Mouse (Mus musculus) ES-Bruce4 (cell line): ENCODE data around the gene Ctnna3. TPM values are rescaled to one million over a fixed set of nuclear protein-coding genes. Genes with fewer than 3 reads are reported as not detected.

Source experiments
- H3K27ac ChIP-seq: 2 replicates; pipeline ENCODE4 v1.5.1; 2012; ENCODE audit warnings: low read length, inconsistent platforms; ENCODE audit not compliant: insufficient read depth
- H3K27me3 ChIP-seq: 2 replicates; pipeline ENCODE4 v1.6.1; 2012; ENCODE audit warnings: mild to moderate bottlenecking, low read length, inconsistent platforms; ENCODE audit not compliant: control insufficient read depth, poor library complexity, insufficient read depth, severe bottlenecking
- H3K36me3 ChIP-seq: 2 replicates; pipeline ENCODE4 v1.6.1; 2012; ENCODE audit warnings: inconsistent platforms, mild to moderate bottlenecking, low read length, moderate library complexity; ENCODE audit not compliant: control insufficient read depth, poor library complexity, insufficient read depth, severe bottlenecking
- H3K4me1 ChIP-seq: one replicate; pipeline ENCODE4 v1.8.1; 2011; ENCODE audit warnings: low read length; ENCODE audit not compliant: control insufficient read depth, insufficient read depth
- H3K4me3 ChIP-seq: 2 replicates; pipeline ENCODE4 v1.5.1; 2011; ENCODE audit warnings: low read depth, mild to moderate bottlenecking, low read length
- H3K9ac ChIP-seq: 2 replicates; pipeline ENCODE4 v1.6.1; 2012; ENCODE audit warnings: low read depth, mild to moderate bottlenecking, inconsistent platforms; ENCODE audit not compliant: poor library complexity, severe bottlenecking
- H3K9me3 ChIP-seq: replicated peaks from 2 replicates; pipeline ENCODE4 v1.6.1; 2012; ENCODE audit warnings: mild to moderate bottlenecking, low read length, inconsistent platforms; ENCODE audit not compliant: control insufficient read depth, poor library complexity, insufficient read depth, severe bottlenecking
- CTCF ChIP-seq: IDR thresholded peaks from one replicate; pipeline ENCODE4 v1.8.1; 2011; ENCODE audit warnings: low read depth, low read length
- EP300 ChIP-seq: IDR thresholded peaks from 2 replicates; pipeline ENCODE4 v1.6.1; 2011; ENCODE audit warnings: low read depth, low read length; ENCODE audit not compliant: insufficient read depth
- POLR2A ChIP-seq: IDR thresholded peaks from one replicate; pipeline ENCODE4 v1.8.1; 2011; ENCODE audit warnings: low read length; ENCODE audit not compliant: insufficient read depth
- polyA plus RNA-seq: library from polyadenylated mRNA; stranded (reverse); fragments of >200 nt; gene quantifications from 2 replicates; pipeline ENCODE4 v1.2.4, GENCODE M21; 2011; ENCODE audit warnings: low read depth; ENCODE audit not compliant: missing spikeins, insufficient read depth, insufficient read length

The Ctnna3 gene
- polyA plus RNA-seq, 1 experiment = not detected

DNA sequence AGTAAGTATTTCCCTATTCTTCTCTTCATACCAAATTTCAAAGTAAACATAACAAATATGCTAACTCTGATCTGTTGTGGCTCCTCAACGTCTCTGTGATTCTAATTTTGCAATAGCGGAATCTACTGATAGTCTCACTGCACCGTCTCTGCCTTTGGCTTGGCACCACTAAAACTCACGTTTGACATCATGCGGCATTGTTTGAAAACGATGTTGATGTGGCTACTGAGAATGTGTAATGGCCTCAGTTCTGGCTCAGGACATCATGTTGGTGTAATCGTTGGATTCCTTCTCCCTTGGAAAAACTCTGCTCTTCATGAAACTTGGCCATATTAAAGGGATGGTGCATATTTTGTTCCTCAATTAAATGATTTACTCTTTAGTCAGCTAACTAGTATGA is 439.2 kb downstream of the Ctnna3 start:
- no peaks in the 10 kb centered on the region for H3K27me3 ChIP-seq
- H3K27ac ChIP-seq = no peak overlapping the region
- no peak overlapping the region for H3K9ac ChIP-seq
- no peaks in the 10 kb centered on the region for H3K9me3 ChIP-seq
- no peak for TF ChIP-seq POLR2A
- TF ChIP-seq CTCF = no peak
- TF ChIP-seq EP300 = no peak
- no peaks in the 10 kb centered on the region for H3K36me3 ChIP-seq
- H3K4me3 ChIP-seq = no peak overlapping the region
- H3K4me1 ChIP-seq = no peaks in the 10 kb centered on the region

DNA sequence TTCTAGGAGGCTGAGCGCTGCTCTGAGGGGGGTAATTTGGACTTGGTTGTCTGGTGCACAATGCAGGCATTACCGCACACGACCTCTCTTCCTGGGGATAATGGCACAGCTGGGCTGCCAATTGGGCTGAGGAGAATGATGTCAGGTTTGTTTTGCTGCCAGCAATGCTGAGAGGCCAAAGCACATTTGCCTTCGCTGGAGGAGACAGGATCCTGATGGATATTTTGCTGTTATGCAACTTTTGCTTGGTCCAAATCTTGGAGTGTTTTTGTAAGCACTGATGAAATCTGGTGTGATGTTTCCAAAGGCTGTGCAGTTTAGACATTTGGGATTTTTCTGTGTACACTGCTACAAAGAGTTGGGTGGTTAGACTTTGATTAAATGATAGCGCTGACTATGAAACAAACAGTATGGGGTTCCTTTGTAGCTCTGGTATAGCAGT is 450.6 kb downstream of the Ctnna3 start:
- H3K36me3 ChIP-seq = no peaks in the 10 kb centered on the region
- H3K4me3 ChIP-seq = no peak overlapping the region
- TF ChIP-seq EP300 (no peak), CTCF (no peak), POLR2A (no peak)
- no peaks in the 10 kb centered on the region for H3K27me3 ChIP-seq
- H3K9me3 ChIP-seq = no peaks in the 10 kb centered on the region
- H3K27ac ChIP-seq = no peak overlapping the region
- H3K4me1 ChIP-seq = no peaks in the 10 kb centered on the region
- no peak overlapping the region for H3K9ac ChIP-seq

DNA sequence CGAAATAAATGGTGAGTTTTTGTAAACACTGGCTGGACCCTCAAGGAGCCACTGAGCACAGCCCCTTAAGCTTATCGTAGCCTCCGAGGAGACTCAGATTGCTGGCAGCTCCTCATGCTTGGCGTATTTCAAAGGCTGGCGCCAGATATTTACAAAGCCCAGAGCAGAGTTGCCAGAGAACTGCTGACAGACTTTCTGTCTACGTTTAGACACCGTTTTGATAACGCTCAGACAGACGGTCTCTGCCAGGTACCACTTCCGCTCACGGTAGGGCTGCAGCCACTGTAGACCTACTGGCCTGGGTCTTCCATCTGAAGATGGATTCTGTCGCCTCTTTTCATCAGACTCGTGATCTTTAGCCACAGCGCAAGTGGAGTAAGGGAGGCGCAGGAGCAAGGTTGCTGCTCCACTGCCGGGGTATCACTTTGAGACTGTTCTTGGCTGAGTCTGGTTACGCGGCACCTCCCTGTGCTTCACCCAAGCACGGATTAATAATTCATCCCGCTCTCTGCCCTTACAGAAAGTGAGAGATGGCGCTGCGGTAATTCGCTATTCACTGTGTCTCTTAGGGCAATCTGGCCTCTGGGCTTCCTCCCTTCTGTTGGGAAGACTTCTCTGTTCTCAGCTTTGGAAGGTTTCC is 456.7 kb downstream of the Ctnna3 start:
- TF ChIP-seq EP300 (no peak), CTCF (no peak), POLR2A (no peak)
- Histone ChIP-seq H3K27me3 (no peaks in the 10 kb centered on the region), H3K27ac (no peak overlapping the region), H3K4me1 (no peaks in the 10 kb centered on the region), H3K9me3 (no peaks in the 10 kb centered on the region), H3K9ac (no peak overlapping the region), H3K36me3 (no peaks in the 10 kb centered on the region), H3K4me3 (no peak overlapping the region)

DNA sequence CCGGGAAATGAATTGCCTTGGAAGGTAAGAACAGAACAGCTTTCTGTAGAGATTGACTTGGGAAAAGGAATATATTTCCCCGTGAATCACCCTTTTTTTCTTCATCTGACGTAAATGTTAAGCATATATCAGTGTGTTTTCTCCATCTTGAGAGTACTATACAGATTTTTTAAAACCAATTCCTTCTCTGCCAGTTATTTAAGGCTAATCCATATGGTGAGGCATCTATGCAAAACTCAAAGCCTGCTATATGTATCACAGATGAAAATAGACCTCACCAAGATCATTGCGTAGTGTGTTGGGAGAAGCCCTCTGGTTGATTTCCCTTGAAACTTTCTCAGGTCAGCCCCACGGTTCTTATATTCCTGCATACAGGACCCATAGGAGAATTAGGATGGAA is 464.7 kb downstream of the Ctnna3 start:
- H3K36me3 ChIP-seq = no peaks in the 10 kb centered on the region
- H3K27ac ChIP-seq = no peak overlapping the region
- no peaks in the 10 kb centered on the region for H3K9me3 ChIP-seq
- H3K27me3 ChIP-seq = no peaks in the 10 kb centered on the region
- no peaks in the 10 kb centered on the region for H3K4me1 ChIP-seq
- TF ChIP-seq EP300 (no peak), POLR2A (no peak), CTCF (no peak)
- no peak overlapping the region for H3K4me3 ChIP-seq
- no peak overlapping the region for H3K9ac ChIP-seq

DNA sequence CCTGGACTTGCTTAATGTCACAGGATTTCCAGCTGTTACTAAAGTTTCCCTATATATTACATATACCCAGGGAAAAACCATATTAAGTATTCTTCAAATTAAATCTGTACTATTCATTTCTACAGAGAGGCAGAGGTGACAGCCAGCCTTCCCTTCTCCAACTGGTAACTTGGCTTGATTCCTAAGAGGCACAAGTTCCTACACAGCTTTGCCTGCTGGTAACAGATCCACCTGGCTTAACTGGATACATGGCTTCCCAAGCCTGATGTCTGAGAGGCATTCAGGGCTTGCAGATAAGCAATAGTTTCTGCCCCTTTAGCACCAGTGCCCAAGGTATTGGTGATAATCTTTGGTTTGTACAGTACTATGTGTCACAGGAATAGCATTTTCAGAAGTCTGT is 470.0 kb downstream of the Ctnna3 start:
- no peak for TF ChIP-seq POLR2A
- no peak for TF ChIP-seq EP300
- no peak for TF ChIP-seq CTCF
- no peaks in the 10 kb centered on the region for H3K4me1 ChIP-seq
- H3K4me3 ChIP-seq = no peak overlapping the region
- no peaks in the 10 kb centered on the region for H3K36me3 ChIP-seq
- no peaks in the 10 kb centered on the region for H3K27me3 ChIP-seq
- no peak overlapping the region for H3K9ac ChIP-seq
- H3K9me3 ChIP-seq = no peaks in the 10 kb centered on the region
- no peak overlapping the region for H3K27ac ChIP-seq

DNA sequence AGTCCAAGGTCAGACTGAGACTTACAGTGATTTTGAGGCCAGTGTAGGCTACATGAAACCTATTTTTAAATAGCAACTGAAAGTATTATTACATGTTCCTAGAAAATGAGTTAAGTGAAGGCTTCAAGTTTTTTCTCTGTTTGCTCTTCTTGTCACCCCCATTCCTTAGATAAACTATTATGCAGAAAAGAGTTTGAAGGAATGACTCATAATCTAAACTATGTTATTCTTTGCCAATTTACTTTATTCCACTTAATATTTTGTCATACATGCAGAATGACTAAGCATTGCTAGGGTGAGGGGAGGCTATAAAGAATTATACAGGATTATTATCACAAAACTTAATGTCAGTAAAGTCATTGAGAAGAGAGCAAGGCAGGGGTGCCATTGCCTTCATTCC is 479.0 kb downstream of the Ctnna3 start:
- H3K27ac ChIP-seq = no peak overlapping the region
- H3K4me3 ChIP-seq = no peak overlapping the region
- TF ChIP-seq EP300 = no peak
- H3K9ac ChIP-seq = no peak overlapping the region
- H3K4me1 ChIP-seq = no peaks in the 10 kb centered on the region
- no peaks in the 10 kb centered on the region for H3K27me3 ChIP-seq
- H3K36me3 ChIP-seq = no peaks in the 10 kb centered on the region
- no peaks in the 10 kb centered on the region for H3K9me3 ChIP-seq
